Mouse (Mus musculus) telencephalon, adult 2 months (tissue): ENCODE measurements at regions not wholly inside any gene's neighbourhood (a gene's known extent, or its start where the extent isn't known, plus 50 kb on each side); places are given as distances from the start of the nearest gene placed in this dataset.
A peak's percentile ranks its signal among the peaks of the same experiment; 100 is the strongest.

Source experiments
- DNase-seq: peaks from one replicate; pipeline ENCODE4 v3.0.0-alpha.2; 2011; ENCODE audit warnings: low read depth, low spot score

GRCm38 (mm10) chr11:113089637-113090351 lies 307.8 kb downstream of the Sox9 start:
- DNase-seq, result peak; percentile 70

DNA sequence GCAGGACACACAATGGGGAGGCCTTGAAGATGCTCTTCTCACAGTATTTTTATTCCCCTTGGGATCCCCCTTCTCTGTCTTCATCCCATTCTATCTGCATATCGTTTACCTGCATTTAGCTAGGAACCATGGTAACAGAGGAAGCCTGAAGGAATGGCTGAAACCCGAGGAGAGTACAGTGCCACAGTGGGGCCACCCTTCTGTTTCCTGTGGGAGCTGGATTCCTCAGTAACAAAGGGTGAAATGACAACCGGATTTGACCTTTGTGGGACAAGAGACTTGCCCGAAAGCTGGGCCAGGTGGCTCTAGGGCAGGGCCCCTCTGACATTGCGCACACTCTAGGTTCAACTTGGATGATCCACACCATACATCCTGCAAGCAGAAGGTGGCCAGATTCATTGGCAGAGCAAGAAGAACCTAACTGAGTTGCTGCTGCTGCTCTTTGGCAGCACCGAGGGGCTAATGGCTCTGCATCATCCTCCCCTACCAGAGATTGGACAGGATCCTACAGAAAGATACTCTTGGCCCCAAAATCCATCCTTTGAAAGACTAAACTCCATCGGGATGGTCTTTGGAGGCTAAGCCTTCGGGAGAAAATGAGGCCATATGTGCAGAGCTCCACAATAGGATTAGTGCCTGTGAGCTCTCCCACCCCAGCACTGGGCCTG lies 310.0 kb downstream of the Sox9 start:
- no peak for DNase-seq

DNA sequence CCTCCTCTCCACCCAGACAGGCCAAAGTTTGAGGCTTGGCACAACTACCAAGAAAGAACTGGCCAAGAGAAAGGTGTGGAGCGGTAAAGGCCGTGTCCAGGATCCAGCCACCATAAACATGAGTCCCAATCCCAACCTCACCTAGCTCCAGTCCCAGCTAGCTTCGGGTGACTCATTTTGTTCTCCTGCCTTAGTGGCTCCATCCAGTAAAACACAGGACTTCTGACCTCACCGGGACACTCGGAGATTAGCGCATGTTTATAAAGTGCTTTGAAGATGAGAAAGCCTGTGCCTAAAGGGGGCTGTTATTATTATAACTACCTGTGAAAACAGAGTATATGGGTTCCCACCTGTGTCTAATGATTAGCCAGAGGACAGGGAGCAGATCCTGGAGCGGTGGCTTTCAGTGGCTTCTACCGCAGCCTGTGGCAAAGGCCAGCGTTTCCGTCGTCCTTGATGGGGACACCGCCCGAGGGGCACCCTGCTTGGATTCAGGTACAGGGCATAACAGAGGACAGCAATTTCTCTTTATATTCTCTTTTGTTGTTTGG lies 311.9 kb downstream of the Sox9 start:
- no peak for DNase-seq

DNA sequence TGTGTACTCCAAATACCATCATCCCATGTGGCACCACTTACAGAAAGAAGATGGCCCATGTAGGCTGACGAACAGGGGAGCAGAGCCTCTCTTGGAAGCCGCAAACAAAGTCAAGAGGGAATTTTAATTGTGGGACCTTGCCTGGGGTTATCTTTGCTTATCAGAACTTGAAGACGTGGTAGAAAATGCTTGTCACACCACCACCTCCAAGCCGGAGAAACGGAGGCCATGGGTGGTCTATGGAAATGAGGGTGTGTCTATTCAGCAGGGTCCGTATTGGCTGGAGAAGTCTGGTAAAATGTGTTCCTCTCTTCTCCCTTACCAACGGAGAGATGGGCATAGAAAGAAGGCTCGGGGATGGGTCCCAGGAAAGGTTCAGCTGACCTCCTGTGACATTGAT lies 313.6 kb downstream of the Sox9 start:
- no peak for DNase-seq

GRCm38 (mm10) chr11:113096209-113096608 lies 314.2 kb downstream of the Sox9 start:
- DNase-seq, result no peak

DNA sequence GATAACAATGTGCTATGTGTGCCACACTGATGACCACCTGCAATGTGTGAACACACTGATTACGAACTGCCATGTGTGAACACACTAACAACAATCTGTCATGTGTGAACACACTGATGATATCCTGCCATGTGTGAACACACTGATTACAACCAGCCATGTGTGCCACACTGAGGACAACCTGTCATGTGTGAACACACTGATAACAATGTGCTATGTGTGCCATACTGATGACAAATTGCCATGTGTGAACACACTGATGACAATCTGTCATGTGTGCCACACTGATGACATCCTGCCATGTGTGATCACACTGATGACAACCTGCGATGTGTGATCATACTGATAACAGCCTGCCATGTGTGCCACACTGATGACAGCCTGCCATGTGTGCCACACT lies 316.3 kb downstream of the Sox9 start:
- DNase-seq, result no peak

DNA sequence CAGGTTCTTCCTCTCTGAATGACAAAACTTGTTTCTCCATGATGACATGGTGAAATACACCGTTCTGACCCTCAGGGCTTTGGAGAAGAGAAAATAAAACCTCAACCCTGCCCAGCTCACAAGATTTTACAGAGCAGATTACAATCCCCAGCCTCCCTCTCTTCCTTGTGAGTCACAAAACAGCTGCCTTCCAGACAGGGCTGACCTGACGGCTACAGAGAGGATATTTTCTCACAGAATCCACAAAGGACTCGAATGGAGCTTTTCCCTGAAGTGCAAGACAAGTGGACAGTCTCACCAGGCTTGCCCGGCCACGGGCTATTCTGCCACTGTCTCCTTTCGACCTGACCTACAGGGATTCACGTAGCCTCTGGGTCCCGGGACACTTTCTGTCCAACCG lies 318.8 kb downstream of the Sox9 start:
- DNase-seq, result no peak

- no peak for DNase-seq
Measured at GRCm38 (mm10) chr11:113101534-113101933, 319.5 kb downstream of the Sox9 start.

DNA sequence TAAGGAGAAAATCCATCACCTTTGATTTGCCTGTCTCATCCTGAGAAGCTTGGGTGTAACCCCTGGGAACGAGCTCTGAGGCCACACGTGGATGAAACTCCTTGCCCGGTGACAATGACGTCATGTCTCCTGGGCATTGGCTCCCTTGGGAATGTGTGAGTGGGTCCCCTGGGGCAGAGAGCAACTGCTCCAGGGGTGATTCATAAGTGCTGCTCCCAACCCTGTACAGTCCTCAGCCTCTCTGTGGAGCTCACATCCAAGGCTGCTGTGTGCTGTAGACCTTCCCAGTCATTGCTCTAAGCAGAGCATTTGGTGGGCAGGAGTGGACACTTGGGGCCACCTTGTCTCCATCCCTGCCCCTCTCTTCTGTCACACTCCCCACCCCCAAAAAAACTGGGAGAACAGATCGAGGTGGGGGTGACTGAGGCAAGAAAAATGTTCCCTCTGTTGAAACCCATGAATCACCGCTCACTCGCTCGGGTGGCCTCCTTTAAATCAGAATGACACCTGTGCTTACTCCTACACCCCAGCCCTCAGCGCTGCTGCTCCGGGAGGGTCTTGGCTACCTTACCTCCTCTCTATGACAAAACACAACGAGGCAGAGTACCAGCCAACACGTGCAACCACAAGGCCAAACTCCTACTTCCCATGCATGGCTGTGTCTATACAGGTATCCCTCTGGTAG lies 321.3 kb downstream of the Sox9 start:
- peak; percentile 22 for DNase-seq

DNA sequence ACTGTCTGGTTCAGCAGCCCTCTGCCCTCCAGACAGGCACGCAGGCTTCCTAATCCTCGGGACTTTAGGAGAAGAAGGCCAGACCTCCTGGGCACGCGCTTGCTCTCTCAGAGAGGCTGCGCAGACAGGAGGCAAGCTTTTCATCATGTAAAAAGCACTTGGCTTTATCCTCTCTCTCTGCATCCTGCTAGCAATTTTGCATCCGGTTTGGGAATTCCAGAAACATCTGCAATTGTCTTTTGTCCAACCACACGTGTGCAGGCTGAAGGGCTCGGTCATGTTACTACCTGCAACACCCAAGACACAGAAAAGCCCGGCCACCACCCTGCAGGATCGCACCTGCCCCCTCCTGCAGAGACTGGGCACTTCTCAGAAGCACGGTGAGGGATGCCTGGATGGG lies 323.3 kb downstream of the Sox9 start:
- DNase-seq, result no peak

DNA sequence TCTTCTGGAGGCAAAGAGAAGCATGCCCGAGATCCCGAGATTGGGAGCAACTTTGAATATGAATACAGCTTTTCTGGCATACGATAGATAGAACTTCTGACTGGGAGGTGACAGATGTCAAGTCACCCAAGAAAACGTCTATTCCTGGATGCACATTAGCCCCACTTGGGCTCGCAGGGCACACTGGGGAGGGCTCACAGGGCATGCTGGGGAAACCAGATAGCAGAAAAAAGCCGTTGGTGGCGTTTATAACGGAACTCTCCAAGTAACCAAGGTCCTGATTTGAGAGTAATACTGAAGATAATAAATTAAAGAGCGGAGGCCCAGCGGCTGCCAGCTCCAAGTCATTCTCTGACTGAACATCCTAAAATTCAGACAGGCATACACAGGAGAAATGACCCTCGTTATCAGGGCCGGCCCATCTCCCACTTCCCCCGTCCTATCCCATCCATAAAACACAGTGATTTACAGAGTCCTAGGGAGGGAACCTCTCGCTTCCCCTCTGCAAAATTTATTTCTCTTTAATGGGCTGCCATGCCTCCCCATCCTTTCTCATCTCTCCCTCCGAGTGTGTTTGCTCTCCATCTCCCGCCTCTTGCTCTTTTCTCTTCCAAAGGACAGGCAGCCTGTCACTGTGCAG lies 325.3 kb downstream of the Sox9 start:
- no peak for DNase-seq

- no peak for DNase-seq
Measured at GRCm38 (mm10) chr11:113107966-113108699, 326.1 kb downstream of the Sox9 start.

- DNase-seq, result no peak
Measured at GRCm38 (mm10) chr11:113109096-113109495, 327.1 kb downstream of the Sox9 start.

- no peak for DNase-seq
Measured at GRCm38 (mm10) chr11:113113220-113113817, 331.3 kb downstream of the Sox9 start.

GRCm38 (mm10) chr11:113117179-113117898 lies 335.3 kb downstream of the Sox9 start:
- no peak for DNase-seq

DNA sequence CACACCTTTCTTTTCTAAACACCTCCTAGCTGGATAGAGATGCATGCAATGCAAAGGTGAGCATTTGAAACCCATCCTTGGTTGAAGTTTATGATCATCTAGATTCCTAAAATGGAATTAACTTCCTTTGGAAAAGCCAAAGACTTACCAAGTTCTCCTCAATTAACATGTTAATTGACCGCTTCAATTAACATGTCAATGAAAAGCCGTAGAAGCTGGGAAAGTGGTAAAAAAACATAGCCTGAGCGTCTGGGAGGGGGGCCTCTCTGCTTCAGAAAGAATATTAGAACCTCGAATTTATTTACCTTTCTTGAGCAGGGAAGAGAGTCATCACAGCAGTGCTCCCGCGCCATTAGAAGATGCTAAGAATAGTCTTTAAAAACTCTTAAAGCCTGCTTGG lies 338.5 kb downstream of the Sox9 start:
- no peak for DNase-seq

GRCm38 (mm10) chr11:113121307-113121706 lies 339.3 kb downstream of the Sox9 start:
- no peak for DNase-seq

DNA sequence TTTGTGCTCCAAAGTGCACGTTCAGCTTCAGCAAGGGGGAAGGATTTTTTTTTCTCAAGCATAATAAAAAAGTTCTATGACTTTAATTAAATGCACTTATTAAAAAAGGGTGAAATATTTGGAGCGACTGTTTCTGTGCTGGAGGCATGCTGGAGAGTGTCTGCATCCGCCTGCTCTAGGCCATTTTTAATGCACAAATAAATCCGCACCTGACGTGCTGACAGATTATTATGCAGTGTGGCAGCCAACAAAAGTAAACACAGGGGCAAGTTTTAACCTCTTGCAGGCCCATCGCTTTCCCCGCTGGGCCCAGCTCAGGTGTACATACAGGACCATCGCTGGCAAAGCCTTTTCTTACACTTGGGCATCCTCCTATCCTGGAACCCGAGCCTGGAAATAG lies 340.1 kb downstream of the Sox9 start:
- no peak for DNase-seq

- no peak for DNase-seq
Measured at GRCm38 (mm10) chr11:113122964-113123363, 340.9 kb downstream of the Sox9 start.

DNA sequence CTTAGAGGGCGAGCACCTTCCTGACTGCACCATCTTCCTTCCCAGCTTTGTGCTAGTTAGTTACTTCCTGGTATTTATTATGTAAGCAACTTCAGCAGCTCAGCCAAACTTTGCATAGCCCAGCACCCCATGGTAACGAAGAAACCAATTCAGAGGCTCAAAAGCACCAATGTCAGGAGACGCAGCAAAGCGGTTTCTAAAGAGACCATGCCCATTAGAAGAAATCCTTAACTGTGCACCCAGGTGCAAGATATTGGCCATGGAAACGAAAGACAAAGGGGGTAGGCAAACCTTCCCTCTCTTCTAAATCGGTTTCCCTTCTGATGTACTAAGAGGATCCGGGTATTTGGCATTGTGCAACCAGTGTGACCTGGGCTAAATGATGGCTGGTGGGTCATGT lies 343.8 kb downstream of the Sox9 start:
- no peak for DNase-seq
